Mouse (Mus musculus) midbrain, postnatal 0 days (tissue): ENCODE measurements around the gene Anp32e. TPM values are rescaled to one million over a fixed set of nuclear protein-coding genes. Genes with fewer than 3 reads are reported as not detected.

ENCODE experiments used
- ATAC-seq: fragments of 200-750 bp; cut with Nextera tagmentation; 2 replicates; pipeline ENCODE4 v1.8.0; 2017; ENCODE audit warnings: moderate number of reproducible peaks, mild to moderate bottlenecking, moderate TSS enrichment, moderate library complexity; ENCODE audit not compliant: low FRiP score
- DNase-seq: peaks from one replicate; pipeline ENCODE4 v3.0.0-alpha.2; 2015; ENCODE audit warnings: low spot score
- H3K27ac ChIP-seq: fragments of 300-500 bp; sonication (generic); 2 replicates; pipeline ENCODE4 v1.5.1; 2014; ENCODE audit warnings: low read depth, mild to moderate bottlenecking, low read length, mixed read lengths
- H3K27me3 ChIP-seq: fragments of 300-500 bp; sonication (generic); 2 replicates; pipeline ENCODE4 v1.6.1; 2014; ENCODE audit warnings: low read length, control low read depth, mixed read lengths; ENCODE audit not compliant: insufficient read depth
- H3K36me3 ChIP-seq: fragments of 300-500 bp; sonication (generic); 2 replicates; pipeline ENCODE4 v1.6.1; 2014; ENCODE audit warnings: low read length, control low read depth, mixed read lengths; ENCODE audit not compliant: insufficient read depth
- H3K4me1 ChIP-seq: fragments of 300-500 bp; sonication (generic); 2 replicates; pipeline ENCODE4 v1.6.1; 2014; ENCODE audit warnings: mild to moderate bottlenecking, control low read depth, antibody characterized with exemption, low read length, mixed read lengths; ENCODE audit not compliant: insufficient read depth
- H3K4me2 ChIP-seq: fragments of 300-500 bp; sonication (generic); 2 replicates; pipeline ENCODE4 v1.6.1; 2014; ENCODE audit warnings: low read depth, mild to moderate bottlenecking, low read length, mixed read lengths; ENCODE audit not compliant: poor library complexity, severe bottlenecking
- H3K4me3 ChIP-seq: fragments of 300-500 bp; sonication (generic); 2 replicates; pipeline ENCODE4 v1.5.1; 2014; ENCODE audit warnings: low read depth, mild to moderate bottlenecking, low read length, moderate library complexity
- H3K9ac ChIP-seq: fragments of 300-500 bp; sonication (generic); replicated peaks from 2 replicates; pipeline ENCODE4 v1.6.1; 2014; ENCODE audit warnings: mild to moderate bottlenecking, low read length, moderate library complexity, mixed read lengths; ENCODE audit not compliant: poor library complexity, severe bottlenecking
- H3K9me3 ChIP-seq: fragments of 300-500 bp; sonication (generic); 2 replicates; pipeline ENCODE4 v1.6.1; 2016; ENCODE audit warnings: low read length, control low read depth
- CTCF ChIP-seq: IDR thresholded peaks from 2 replicates; pipeline ENCODE4 v1.5.1; 2016; ENCODE audit warnings: antibody characterized with exemption, mild to moderate bottlenecking
- WGBS: fragments of 180-500 bp; shearing (Covaris S2); extraction: QIAGEN DNeasy Blood & Tissue Kit; methylation state at CpG from one replicate; pipeline ENCODE4 v1.1.7; 2014; 5-methylcytosine and 5-hydroxymethylcytosine counted together
- polyA plus RNA-seq: library from polyadenylated mRNA; unstranded; fragments of >200 nt; fragmentation: Nextera tagmentation; extraction: Ambion mirVana; gene quantifications from 2 replicates; pipeline ENCODE4 v1.2.1, GENCODE M21; 2015
- total RNA-seq: library from RNA; depleted of rRNA; stranded (reverse); fragments of >200 nt; gene quantifications from 2 replicates; pipeline ENCODE4 v1.2.3, GENCODE M21; 2014

Anp32e gene
- total and polyA plus RNA-seq, 2 experiments from 2014 or later: 24.7 to 86.9 TPM

- Histone ChIP-seq H3K4me1 (no peaks in the 10 kb centered on the region), H3K27me3 (no peaks in the 10 kb centered on the region), H3K9me3 (no peaks in the 10 kb centered on the region), H3K9ac (no peak overlapping the region), H3K4me2 (no peak overlapping the region), H3K27ac (no peak overlapping the region), H3K4me3 (no peak overlapping the region), H3K36me3 (no peaks in the 10 kb centered on the region)
- ATAC-seq: no peak
- DNase-seq: no peak
- TF ChIP-seq CTCF: no peak
- WGBS: 70% methylated on average over 4 of the region's 4 CpGs
These were observed 4.9 kb upstream of the Anp32e start for GRCm38 (mm10) chr3:95924185-95924584.

- Histone ChIP-seq H3K4me3 (no peak overlapping the region), H3K27ac (no peak overlapping the region), H3K27me3 (no peaks in the 10 kb centered on the region), H3K4me1 (no peaks in the 10 kb centered on the region), H3K36me3 (no peaks in the 10 kb centered on the region), H3K9ac (no peak overlapping the region), H3K9me3 (no peaks in the 10 kb centered on the region), H3K4me2 (no peak overlapping the region)
- no peak for ATAC-seq
- no peak for TF ChIP-seq CTCF
- WGBS: 84% methylated on average over 5 of the region's 5 CpGs
- no peak for DNase-seq
These were observed 4.0 kb upstream of the Anp32e start for GRCm38 (mm10) chr3:95925087-95925486.

GRCm38 (mm10) chr3:95928261-95928657 lies 787 bp upstream of the Anp32e start:
- Histone ChIP-seq H3K27me3 (no peaks in the 10 kb centered on the region), H3K9ac (no peak overlapping the region), H3K27ac (no peak overlapping the region), H3K4me3 (peak overlapping the region; percentile 87), H3K4me1 (no peaks in the 10 kb centered on the region), H3K36me3 (no peaks in the 10 kb centered on the region), H3K4me2 (peak overlapping the region; percentile 57), H3K9me3 (no peaks in the 10 kb centered on the region)
- 78% methylated on average over 6 of the region's 6 CpGs for WGBS
- TF ChIP-seq CTCF: no peak
- ATAC-seq (no peak), DNase-seq (no peak)

GRCm38 (mm10) chr3:95929581-95930470 lies 780 bp downstream of the Anp32e start:
- no peaks in the 10 kb centered on the region for H3K9me3 ChIP-seq
- H3K9ac ChIP-seq: peak overlapping the region; percentile 69
- H3K4me1 ChIP-seq: no peaks in the 10 kb centered on the region
- peak overlapping the region; percentile 72 for H3K27ac ChIP-seq
- DNase-seq: peak; percentile 42
- peak overlapping the region; percentile 87 for H3K4me3 ChIP-seq
- H3K36me3 ChIP-seq: peaks cover 5% of the 10 kb centered on the region; the same call in 1 of the 2 replicates
- no peak for TF ChIP-seq CTCF
- no peaks in the 10 kb centered on the region for H3K27me3 ChIP-seq
- peak overlapping the region; percentile 76 for H3K4me2 ChIP-seq
- under 1% methylated on average over 91 of the region's 105 CpGs for WGBS
- peak; percentile 29 for ATAC-seq

- no peak for TF ChIP-seq CTCF
- no peak for DNase-seq
- no peak for ATAC-seq
- Histone ChIP-seq H3K36me3 (peaks cover 7% of the 10 kb centered on the region; the same call in 1 of the 2 replicates), H3K9ac (no peak overlapping the region), H3K9me3 (no peaks in the 10 kb centered on the region), H3K4me1 (no peaks in the 10 kb centered on the region), H3K27ac (no peak overlapping the region), H3K4me2 (peak overlapping the region; percentile 76), H3K4me3 (peak overlapping the region; percentile 87), H3K27me3 (no peaks in the 10 kb centered on the region)
- 2% methylated on average over 5 of the region's 5 CpGs for WGBS
These were observed 1.4 kb downstream of the Anp32e start for GRCm38 (mm10) chr3:95930471-95930789.

- Histone ChIP-seq H3K4me1 (no peaks in the 10 kb centered on the region), H3K27ac (no peak overlapping the region), H3K4me3 (no peak overlapping the region), H3K27me3 (no peaks in the 10 kb centered on the region), H3K9me3 (no peaks in the 10 kb centered on the region), H3K4me2 (no peak overlapping the region), H3K36me3 (peaks cover 7% of the 10 kb centered on the region; the same call in 1 of the 2 replicates), H3K9ac (no peak overlapping the region)
- DNase-seq (no peak), ATAC-seq (no peak)
- no peak for TF ChIP-seq CTCF
- WGBS: 98% methylated on average over 1 of the region's 1 CpGs
These were observed 2.4 kb downstream of the Anp32e start for GRCm38 (mm10) chr3:95931471-95931870.
